Mouse (Mus musculus) activated CD4-positive, CD25-positive, alpha-beta regulatory T cell, adult 4 months (primary cell): ENCODE results near the gene Gm10750. TPM values are rescaled to one million over a fixed set of nuclear protein-coding genes. Genes with fewer than 3 reads are reported as not detected.
"Not testable (repeated sequence)": the region's sequence is repeated elsewhere in the genome, so short reads cannot be mapped to it uniquely, and the experiment has no call there.

ENCODE experiments used
- ATAC-seq: one replicate; pipeline ENCODE4 v1.8.0; 2017
- polyA plus RNA-seq, 2 experiments: library from polyadenylated mRNA; unstranded; fragments of 100-300 nt; shearing (Covaris generic); gene quantifications; one replicate each; pipeline ENCODE4 v1.2.1; 2017

Gene Gm10750
- polyA plus RNA-seq: not detected

GRCm38 (mm10) chr2:149017137-149017536 is at the start of gene Gm10750:
TSS of gene Gm10750 (minus strand) at chr2:149017237.
- not testable (repeated sequence) for ATAC-seq

- ATAC-seq: no peak
These were observed 12.2 kb downstream of the Gm10750 start for GRCm38 (mm10) chr2:149004826-149005225.

- ATAC-seq: no peak
These were observed 13.9 kb downstream of the Gm10750 start, which contains the start of gene Gm1330 for GRCm38 (mm10) chr2:149003151-149003550. TSS of gene Gm1330 (minus strand) at chr2:149003251.

- ATAC-seq: no peak
These were observed 21.9 kb downstream of the Gm10750 start for GRCm38 (mm10) chr2:148995133-148995532.

Other genes with a start within 250 kb of the Gm10750 start
- not detected for gene Cst11, start 245.7 kb downstream of the Gm10750 start, polyA plus RNA-seq
- not detected for gene 8030411F24Rik, start 235.2 kb downstream of the Gm10750 start, polyA plus RNA-seq
- gene Cst12, start 227.9 kb downstream of the Gm10750 start, polyA plus RNA-seq: not detected
- gene Cst8, start 218.5 kb downstream of the Gm10750 start, polyA plus RNA-seq: not detected
- not detected for gene Cst13, start 197.2 kb downstream of the Gm10750 start, polyA plus RNA-seq
- not detected for gene Cst9, start 182.1 kb downstream of the Gm10750 start, polyA plus RNA-seq
- gene 9230104L09Rik, start 152.2 kb downstream of the Gm10750 start, polyA plus RNA-seq: not detected
- gene Cst3, start 141.5 kb downstream of the Gm10750 start, polyA plus RNA-seq: 100 to 1,000 TPM; 167 to 192 TPM
- gene Gm1330, start 14.0 kb downstream of the Gm10750 start, polyA plus RNA-seq: not detected